Mouse (Mus musculus) fat pad, adult 2 months (tissue): Measurements from ENCODE around the gene Mtr.
"Not testable (repeated sequence)": the region's sequence is repeated elsewhere in the genome, so short reads cannot be mapped to it uniquely, and the experiment has no call there.

Source experiments
- DNase-seq: peaks from one replicate; pipeline ENCODE4 v3.0.0-alpha.2; 2011; ENCODE audit warnings: low read depth, low spot score; ENCODE audit errors: extremely low read depth

Mtr gene

DNA sequence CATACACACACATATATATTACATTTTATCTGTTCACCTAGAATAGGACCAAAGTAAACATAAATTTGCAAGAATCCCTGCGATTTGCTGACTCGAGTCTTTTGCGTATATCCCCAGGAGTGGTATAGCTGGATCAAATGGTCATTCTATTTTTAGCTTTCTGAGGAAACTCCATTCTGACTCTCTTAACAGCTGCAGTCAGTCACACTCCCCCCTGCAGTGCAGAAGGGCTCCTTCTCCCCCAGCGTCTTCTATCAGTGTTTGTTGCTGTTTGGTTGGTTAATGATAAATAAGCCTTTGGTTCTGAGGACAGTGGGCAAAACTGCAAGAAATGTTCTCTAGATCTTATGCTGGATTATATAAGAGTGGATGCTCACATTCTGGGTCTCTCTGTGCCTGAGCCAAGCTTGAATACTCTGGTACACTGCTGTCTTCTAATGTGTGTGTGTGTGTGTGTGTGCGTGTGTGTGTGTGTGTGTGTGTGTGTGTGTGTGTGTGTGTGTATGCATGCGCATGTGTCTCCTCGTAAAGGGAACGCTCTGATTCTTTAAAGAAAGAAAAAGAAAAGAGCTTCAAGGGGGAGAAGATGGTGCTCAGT lies 92.4 kb downstream of the Mtr start:
- DNase-seq: no peak

DNA sequence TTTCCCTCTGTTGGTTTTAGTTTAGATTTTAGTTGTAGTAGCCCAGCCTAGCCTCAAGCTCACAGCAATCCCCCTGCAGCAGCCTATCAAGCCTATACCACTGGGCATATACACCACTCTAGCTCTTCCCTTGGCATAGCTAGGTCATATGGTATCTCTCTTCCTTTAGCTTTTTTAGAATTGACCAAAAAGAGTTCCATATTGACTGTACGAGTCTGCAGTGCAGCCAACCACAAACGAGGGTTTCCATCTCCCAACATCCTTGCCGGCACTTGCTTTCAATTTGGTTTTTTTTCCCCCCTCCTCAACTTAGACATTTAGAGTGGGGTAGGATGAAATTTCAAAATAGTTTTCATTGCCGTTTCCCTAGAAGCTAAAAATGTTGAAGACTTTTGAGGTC lies 95.5 kb downstream of the Mtr start:
- no peak for DNase-seq

DNA sequence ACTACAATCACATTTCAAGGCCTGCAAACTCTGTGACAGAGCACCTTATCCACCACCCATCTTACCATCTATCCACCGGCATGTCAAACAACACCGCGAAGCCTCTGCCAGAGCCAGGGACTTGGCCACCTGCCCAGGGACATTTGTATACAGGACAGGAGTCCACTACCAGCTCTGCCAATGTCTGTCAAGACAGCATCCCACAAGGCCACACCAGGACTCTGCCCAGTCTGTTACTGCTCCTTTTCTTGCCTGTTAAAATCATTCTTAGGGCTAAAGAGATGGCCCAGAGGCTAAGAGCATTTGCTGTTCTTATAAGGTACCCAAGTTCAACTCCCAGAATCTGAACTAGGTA lies 97.8 kb downstream of the Mtr start:
- no peak for DNase-seq

DNA sequence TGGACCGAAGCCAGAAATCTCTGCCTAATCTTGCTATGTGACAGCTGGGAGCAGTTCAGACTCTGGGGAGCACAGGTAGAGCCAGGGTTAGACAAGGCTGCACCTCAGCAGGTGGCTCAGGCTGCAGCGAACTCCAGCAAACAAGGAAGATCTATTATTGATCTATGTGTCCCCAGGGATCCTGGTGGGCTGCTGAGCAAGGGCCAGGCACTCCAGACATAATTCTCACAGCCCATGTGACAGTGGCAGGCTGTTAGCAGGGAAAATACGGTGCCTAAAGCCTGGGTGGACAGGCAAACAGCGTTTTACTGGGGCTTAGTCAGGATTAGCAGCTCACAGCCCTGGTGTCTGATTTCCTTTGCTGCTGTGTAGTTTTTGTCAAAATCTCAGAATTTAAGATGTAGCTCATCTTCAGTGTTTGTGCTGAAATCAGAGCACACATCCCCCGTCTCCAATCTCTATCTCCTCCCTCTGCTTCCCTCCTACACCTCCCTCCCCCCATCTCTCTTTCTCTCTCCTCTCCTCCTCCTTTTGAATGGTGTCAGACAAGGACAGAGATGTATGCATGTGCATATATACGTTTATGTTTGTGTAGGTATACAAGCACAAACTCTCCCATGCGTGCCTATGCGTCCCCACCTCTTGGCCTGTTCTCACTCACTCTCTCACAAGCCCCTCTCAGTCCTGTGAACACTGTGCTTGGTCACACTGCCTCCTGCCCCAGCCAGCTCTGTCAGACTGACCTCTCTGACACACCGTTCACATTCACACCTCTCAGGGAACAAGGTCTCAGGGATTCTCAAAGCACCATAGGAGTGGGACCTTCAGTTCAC lies 98.4 kb downstream of the Mtr start:
- no peak for DNase-seq

DNA sequence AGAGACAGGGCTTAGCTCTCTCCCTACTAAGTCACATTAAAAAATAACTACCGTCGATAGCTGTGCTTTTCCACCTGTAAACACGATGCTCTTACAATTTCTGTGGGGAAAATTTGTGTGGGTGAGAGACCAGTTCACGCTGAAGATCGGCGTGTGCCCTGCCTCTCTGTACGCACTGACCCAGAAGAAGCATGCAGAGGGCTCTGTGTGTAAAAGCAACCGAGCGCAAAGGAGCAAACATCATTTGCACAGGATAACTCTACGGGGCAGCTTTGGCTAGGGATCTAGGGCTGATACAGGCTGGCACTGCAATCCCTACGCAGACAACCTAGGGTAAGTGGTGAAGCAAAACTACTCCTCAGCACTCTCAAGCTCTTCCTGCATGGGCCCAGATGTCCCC lies 104.0 kb downstream of the Mtr start:
- no peak for DNase-seq

DNA sequence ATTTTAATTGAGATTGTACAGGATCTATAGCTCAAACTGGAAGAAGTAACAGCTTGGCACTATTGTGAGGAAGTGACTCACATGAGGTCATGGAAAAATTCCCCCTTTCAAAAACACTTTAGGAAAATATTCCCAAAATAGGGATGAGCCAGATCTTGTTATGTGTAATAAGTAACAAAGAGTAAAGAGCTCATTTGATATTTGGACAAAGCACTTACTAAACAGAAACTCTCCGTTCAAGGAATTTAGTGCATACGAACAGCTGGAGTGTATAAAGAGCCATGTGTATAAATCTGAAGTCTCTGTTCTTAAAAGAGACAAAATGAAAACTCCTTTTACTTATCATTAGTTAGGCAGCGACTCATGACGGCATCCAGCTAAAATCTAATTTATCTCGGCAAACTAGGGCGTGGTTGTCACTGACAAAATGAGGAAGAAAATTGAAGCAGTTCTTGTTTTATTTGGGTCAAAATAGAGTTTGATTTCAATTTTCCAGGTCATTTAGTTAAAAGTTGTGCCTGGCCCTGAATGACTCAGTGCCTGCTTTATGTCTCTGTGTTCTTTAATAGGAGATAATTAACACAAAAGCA lies 110.9 kb downstream of the Mtr start:
- no peak for DNase-seq

DNA sequence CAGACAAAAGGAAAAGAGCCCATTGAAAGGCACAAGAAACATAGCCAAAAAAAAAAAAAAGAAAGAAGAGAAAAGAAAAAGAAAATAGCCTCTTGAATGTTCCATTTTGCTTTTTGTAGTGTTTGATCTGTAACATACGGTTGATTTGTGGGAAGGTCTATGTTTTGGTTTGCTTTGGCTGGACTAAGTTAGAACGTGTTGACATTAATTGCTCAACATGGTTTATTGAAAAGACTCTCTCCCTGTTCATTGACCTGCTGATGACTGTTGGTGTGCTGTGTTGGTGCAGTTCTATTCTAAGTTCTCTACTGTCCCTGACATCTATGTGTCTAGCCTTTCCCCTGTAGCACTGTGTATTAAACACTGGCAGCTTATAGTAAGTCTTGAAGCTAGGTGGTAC lies 111.5 kb downstream of the Mtr start:
- no peak for DNase-seq

DNA sequence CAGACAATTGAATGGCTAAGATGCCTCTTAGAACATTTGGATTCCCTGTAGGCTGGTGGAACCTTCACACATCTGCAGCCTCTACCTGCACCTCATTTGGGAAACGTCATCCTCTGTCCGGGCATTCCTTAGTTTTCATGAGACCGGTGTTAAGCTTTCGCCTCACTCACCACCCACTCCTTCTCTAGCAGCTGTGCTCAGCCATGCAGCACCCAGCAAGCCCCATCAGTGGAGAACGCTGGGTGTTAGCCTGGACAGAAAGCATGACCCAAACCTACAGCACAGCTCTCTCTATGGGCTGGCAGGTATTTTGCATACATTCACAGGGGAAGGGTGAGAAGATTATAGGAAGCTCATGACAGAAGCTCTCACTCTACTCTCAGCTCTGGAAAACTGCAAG lies 114.6 kb downstream of the Mtr start:
- DNase-seq: no peak

DNA sequence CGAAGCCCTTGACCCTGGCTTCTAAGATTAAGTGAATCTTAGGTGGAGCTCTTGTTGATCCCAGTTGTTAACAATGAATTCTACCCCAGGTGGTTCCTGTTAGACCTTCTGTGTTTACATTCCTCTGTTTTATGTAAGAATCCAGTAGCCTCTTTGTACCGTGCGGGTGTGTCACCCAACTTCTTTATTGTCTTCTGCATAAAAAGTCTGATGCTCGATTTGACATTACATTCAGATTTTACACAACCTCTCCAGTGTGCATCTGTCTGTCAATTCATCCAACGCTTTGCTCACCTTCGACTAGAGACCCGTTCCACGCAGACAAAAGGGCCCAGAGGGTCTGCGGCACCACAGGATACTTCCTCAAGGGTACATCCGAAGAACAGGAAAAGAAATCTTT lies 121.5 kb downstream of the Mtr start:
- DNase-seq: not testable (repeated sequence)

DNA sequence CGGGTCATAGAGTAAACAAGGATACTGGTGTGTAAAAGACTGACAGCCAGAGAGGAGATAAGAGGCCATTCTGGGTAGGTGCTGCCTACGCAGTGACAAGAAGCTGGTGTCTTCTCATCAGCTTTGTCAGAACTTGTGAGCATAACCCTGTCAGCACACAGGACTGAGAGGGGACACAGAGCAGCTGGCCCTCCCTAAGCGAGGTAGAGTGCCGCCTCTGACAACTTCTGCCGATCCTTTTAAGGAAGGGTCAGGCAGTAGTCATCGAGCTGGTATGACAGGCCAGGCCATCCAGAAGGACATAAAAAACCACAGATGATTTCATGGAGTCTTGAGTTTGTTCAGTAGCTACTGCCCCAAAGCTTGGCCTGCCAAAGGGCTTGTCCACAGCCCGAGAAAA lies 124.4 kb downstream of the Mtr start:
- no peak for DNase-seq
